Mouse (Mus musculus): ENCODE results near the gene Qdpr. TPM values are rescaled to one million over a fixed set of nuclear protein-coding genes. Genes with fewer than 3 reads are reported as not detected.

The Qdpr gene
- polyA plus RNA-seq (2015; fragmentation: Nextera tagmentation; extraction: Ambion mirVana) = 103 and 109 TPM in 2 replicates

GRCm38 (mm10) chr5:45449831-45450716 lies at the start of gene Qdpr:
Qdpr (minus strand) TSS chr5:45450236.
- no peaks in the 10 kb centered on the region for H3K27me3 ChIP-seq
- peak within 1 kb of the TSS; percentile 79 for H3K27ac ChIP-seq
- H3K9me3 ChIP-seq = no peaks in the 10 kb centered on the region
- H3K4me3 ChIP-seq = peak within 1 kb of the TSS; percentile 74
- WGBS = under 1% methylated on average over 70 of the region's 70 CpGs
- peak; percentile 100 for ATAC-seq (ENCODE audit: insufficient number of reproducible peaks, low FRiP score, low TSS enrichment, low read depth)
- peak within 1 kb of the TSS; percentile 95 for H3K4me2 ChIP-seq
- H3K9ac ChIP-seq = peak within 1 kb of the TSS; percentile 61
- peaks cover 14% of the 10 kb centered on the region for H3K4me1 ChIP-seq
- peaks cover 2% of the 10 kb centered on the region; the same call in 1 of the 2 replicates for H3K36me3 ChIP-seq

- Histone ChIP-seq H3K27ac (no peak overlapping the region), H3K4me1 (peaks cover 11% of the 10 kb centered on the region), H3K36me3 (peaks cover 59% of the 10 kb centered on the region), H3K4me3 (no peak overlapping the region), H3K27me3 (no peaks in the 10 kb centered on the region), H3K9ac (no peak overlapping the region), H3K9me3 (no peaks in the 10 kb centered on the region), H3K4me2 (no peak overlapping the region)
- no peak for ATAC-seq (ENCODE audit: insufficient number of reproducible peaks, low FRiP score, low TSS enrichment, low read depth)
- 91% methylated on average over 5 of the region's 5 CpGs for WGBS
Measured at GRCm38 (mm10) chr5:45497564-45497963, 47.5 kb upstream of the Qdpr start.

GRCm38 (mm10) chr5:45496930-45497550 lies 47.0 kb upstream of the Qdpr start:
- no peaks in the 10 kb centered on the region for H3K27me3 ChIP-seq
- no peak overlapping the region for H3K9ac ChIP-seq
- WGBS = 64% methylated on average over 12 of the region's 12 CpGs
- H3K4me1 ChIP-seq = peaks cover 11% of the 10 kb centered on the region
- no peak overlapping the region for H3K4me3 ChIP-seq
- no peak overlapping the region for H3K4me2 ChIP-seq
- H3K9me3 ChIP-seq = no peaks in the 10 kb centered on the region
- ATAC-seq (ENCODE audit: insufficient number of reproducible peaks, low FRiP score, low TSS enrichment, low read depth) = no peak
- no peak overlapping the region for H3K27ac ChIP-seq
- H3K36me3 ChIP-seq = peaks cover 54% of the 10 kb centered on the region

- peaks cover 48% of the 10 kb centered on the region for H3K36me3 ChIP-seq
- peaks cover 11% of the 10 kb centered on the region for H3K4me1 ChIP-seq
- H3K4me2 ChIP-seq = no peak overlapping the region
Measured at GRCm38 (mm10) chr5:45496479-45496878, 46.4 kb upstream of the Qdpr start.

GRCm38 (mm10) chr5:45496042-45496441 lies 46.0 kb upstream of the Qdpr start:
- Histone ChIP-seq H3K4me1 (peaks cover 11% of the 10 kb centered on the region), H3K4me3 (no peak overlapping the region), H3K36me3 (peaks cover 45% of the 10 kb centered on the region), H3K27ac (no peak overlapping the region), H3K9ac (no peak overlapping the region), H3K4me2 (no peak overlapping the region), H3K27me3 (no peaks in the 10 kb centered on the region), H3K9me3 (no peaks in the 10 kb centered on the region)
- ATAC-seq (ENCODE audit: insufficient number of reproducible peaks, low FRiP score, low TSS enrichment, low read depth) = no peak

More at GRCm38 (mm10) chr5:45496479-45496878, 46.4 kb upstream of the Qdpr start:
- no peaks in the 10 kb centered on the region for H3K9me3 ChIP-seq
- no peaks in the 10 kb centered on the region for H3K27me3 ChIP-seq
- WGBS = 90% methylated on average over 4 of the region's 4 CpGs
- no peak overlapping the region for H3K9ac ChIP-seq
- H3K27ac ChIP-seq = no peak overlapping the region
- ATAC-seq (ENCODE audit: insufficient number of reproducible peaks, low FRiP score, low TSS enrichment, low read depth) = no peak
- no peak overlapping the region for H3K4me3 ChIP-seq

- no peaks in the 10 kb centered on the region for H3K9me3 ChIP-seq
- H3K4me1 ChIP-seq = peaks cover 11% of the 10 kb centered on the region
- no peak for ATAC-seq (ENCODE audit: insufficient number of reproducible peaks, low FRiP score, low TSS enrichment, low read depth)
- no peak overlapping the region for H3K4me3 ChIP-seq
- H3K27ac ChIP-seq = no peak overlapping the region
- no peak overlapping the region for H3K9ac ChIP-seq
- H3K36me3 ChIP-seq = peaks cover 41% of the 10 kb centered on the region
- H3K27me3 ChIP-seq = no peaks in the 10 kb centered on the region
- 89% methylated on average over 3 of the region's 3 CpGs for WGBS
- no peak overlapping the region for H3K4me2 ChIP-seq
Measured at GRCm38 (mm10) chr5:45495429-45495975, 45.5 kb upstream of the Qdpr start.

- Histone ChIP-seq H3K27ac (no peak overlapping the region), H3K9me3 (no peaks in the 10 kb centered on the region), H3K4me1 (peaks cover 11% of the 10 kb centered on the region), H3K36me3 (peaks cover 28% of the 10 kb centered on the region), H3K4me2 (peak overlapping the region; percentile 57), H3K4me3 (peak overlapping the region; percentile 64), H3K9ac (peak overlapping the region; percentile 75), H3K27me3 (no peaks in the 10 kb centered on the region)
- ATAC-seq (ENCODE audit: insufficient number of reproducible peaks, low FRiP score, low TSS enrichment, low read depth) = no peak
- WGBS = 49% methylated on average over 9 of the region's 9 CpGs
Measured at GRCm38 (mm10) chr5:45494093-45494755, 44.2 kb upstream of the Qdpr start.

GRCm38 (mm10) chr5:45493191-45494092 lies 43.4 kb upstream of the Qdpr start, which contains the start of gene Lap3:
Lap3 (plus strand) TSS chr5:45493374.
- Histone ChIP-seq H3K27me3 (no peaks in the 10 kb centered on the region), H3K4me1 (peaks cover 11% of the 10 kb centered on the region), H3K27ac (peak within 1 kb of the TSS; percentile 70), H3K4me2 (peak within 1 kb of the TSS; percentile 57), H3K9me3 (no peaks in the 10 kb centered on the region), H3K36me3 (peaks cover 21% of the 10 kb centered on the region), H3K9ac (peak within 1 kb of the TSS; percentile 75), H3K4me3 (peak within 1 kb of the TSS; percentile 64)
- under 1% methylated on average over 78 of the region's 78 CpGs for WGBS
- ATAC-seq (ENCODE audit: insufficient number of reproducible peaks, low FRiP score, low TSS enrichment, low read depth) = peak; percentile 92

GRCm38 (mm10) chr5:45491776-45492175 lies 41.7 kb upstream of the Qdpr start:
- Histone ChIP-seq H3K27ac (no peak overlapping the region), H3K9me3 (no peaks in the 10 kb centered on the region), H3K4me2 (no peak overlapping the region), H3K27me3 (no peaks in the 10 kb centered on the region), H3K36me3 (peaks cover 4% of the 10 kb centered on the region), H3K4me3 (no peak overlapping the region), H3K9ac (no peak overlapping the region), H3K4me1 (peaks cover 11% of the 10 kb centered on the region)
- ATAC-seq (ENCODE audit: insufficient number of reproducible peaks, low FRiP score, low TSS enrichment, low read depth) = no peak
- 44% methylated on average over 4 of the region's 4 CpGs for WGBS

- H3K9ac ChIP-seq = no peak overlapping the region
- WGBS = 63% methylated on average over 1 of the region's 1 CpGs
- H3K36me3 ChIP-seq = no peaks in the 10 kb centered on the region
- no peaks in the 10 kb centered on the region for H3K4me1 ChIP-seq
- H3K27me3 ChIP-seq = no peaks in the 10 kb centered on the region
- no peak for ATAC-seq (ENCODE audit: insufficient number of reproducible peaks, low FRiP score, low TSS enrichment, low read depth)
- no peaks in the 10 kb centered on the region for H3K9me3 ChIP-seq
- no peak overlapping the region for H3K4me2 ChIP-seq
- no peak overlapping the region for H3K4me3 ChIP-seq
- H3K27ac ChIP-seq = no peak overlapping the region
Measured at GRCm38 (mm10) chr5:45483654-45484053, 33.6 kb upstream of the Qdpr start.

- ATAC-seq (ENCODE audit: insufficient number of reproducible peaks, low FRiP score, low TSS enrichment, low read depth) = no peak
- H3K4me1 ChIP-seq = no peaks in the 10 kb centered on the region
- H3K9ac ChIP-seq = no peak overlapping the region
- H3K27me3 ChIP-seq = no peaks in the 10 kb centered on the region
- no peak overlapping the region for H3K4me2 ChIP-seq
- WGBS = 82% methylated on average over 3 of the region's 3 CpGs
- H3K27ac ChIP-seq = no peak overlapping the region
- no peaks in the 10 kb centered on the region for H3K9me3 ChIP-seq
- no peaks in the 10 kb centered on the region for H3K36me3 ChIP-seq
- H3K4me3 ChIP-seq = no peak overlapping the region
Measured at GRCm38 (mm10) chr5:45482607-45483006, 32.6 kb upstream of the Qdpr start.

Data from limb, embryonic 15.5 days (tissue).